ENCODE assay signal across 9 mouse cellular contexts in genomic region chr1:157101122-157101865, GRCm38 (mm10). TPM values are rescaled to one million over a fixed set of nuclear protein-coding genes. Genes with fewer than 3 reads are reported as not detected.
A peak's percentile ranks its signal among the peaks of the same experiment; 100 is the strongest.
DNase-seq lines count a peak whose midpoint lies in the region; ATAC-seq and TF ChIP-seq lines count a peak whose summit lies in the region.
"Had no signal": no experiment of that assay in that cellular context is flagged by ENCODE, and none has a peak within 500 bp of the region (broad histone marks: within the 10 kb centered on the region; RNA-seq: fewer than 3 reads in every experiment).

No protein-coding gene starts in this region.

- no peak for TF ChIP-seq CTCF in lung, postnatal 0 days (IDR thresholded peaks at IDR 0.05)

- no peaks in the 10 kb centered on the region for H3K27me3 ChIP-seq in intestine, embryonic 16.5 days (replicated peaks; ENCODE audit: control insufficient read depth, insufficient read depth, low read length)
- H3K27me3 ChIP-seq in lung, postnatal 0 days (replicated peaks; ENCODE audit: insufficient read depth, low read length), result no peaks in the 10 kb centered on the region
- H3K27me3 ChIP-seq: Patski had no signal

- H3K36me3 ChIP-seq in intestine, embryonic 16.5 days (ENCODE audit: control insufficient read depth, insufficient read depth, low read length), result no peaks in the 10 kb centered on the region
- H3K36me3 ChIP-seq in lung, postnatal 0 days (ENCODE audit: insufficient read depth, low read length), result no peaks in the 10 kb centered on the region

- intact Hi-C loops in gastrocnemius, postnatal 36 days (cut with DNase I), result no loop called here
- intact Hi-C loops in left cerebral cortex, postnatal 25 days (cut with DNase I), result no loop called here

- peak overlapping the region; percentile 52 for H3K4me2 ChIP-seq in intestine, embryonic 16.5 days (ENCODE audit: low read depth, low read length)
- peak overlapping the region; percentile 47 for H3K4me2 ChIP-seq in lung, postnatal 0 days (replicated peaks; ENCODE audit: low read depth, low read length)

- H3K4me1 ChIP-seq in brown adipose tissue, adult 24 weeks (ENCODE audit: control insufficient read depth, insufficient read depth, insufficient read length, low read length), result no peaks in the 10 kb centered on the region
- H3K4me1 ChIP-seq in intestine, embryonic 16.5 days (ENCODE audit: control insufficient read depth, insufficient read depth, low read length), result no peaks in the 10 kb centered on the region; the same call in 1 of the 2 replicates
- H3K4me1 ChIP-seq in lung, postnatal 0 days (ENCODE audit: insufficient read depth, low read depth, low read length), result no peaks in the 10 kb centered on the region

- WGBS in intestine, embryonic 16.5 days, result 15% methylated on average over 19 of the region's 19 CpGs
- WGBS in lung, postnatal 0 days, result 14% methylated on average over 19 of the region's 19 CpGs

- no peak overlapping the region for H3K27ac ChIP-seq in brown adipose tissue, adult 24 weeks (replicated peaks; ENCODE audit: low read depth, low read length)
- no peak overlapping the region for H3K27ac ChIP-seq in intestine, embryonic 16.5 days (ENCODE audit: low read length)
- H3K27ac ChIP-seq in lung, postnatal 0 days (ENCODE audit: low read length), result no peak overlapping the region

- H3K4me3 ChIP-seq in brown adipose tissue, adult 24 weeks (ENCODE audit: insufficient read depth, low read depth, low read length), result peak overlapping the region; percentile 26
- peak overlapping the region; percentile 31 for H3K4me3 ChIP-seq in intestine, embryonic 16.5 days (ENCODE audit: low read length)
- peak overlapping the region; percentile 8; the same call in 1 of the 2 replicates for H3K4me3 ChIP-seq in lung, postnatal 0 days (ENCODE audit: low read depth, low read length)

- DNase-seq in gastrocnemius, adult 18-20 months (ENCODE audit: low spot score), result peak; percentile 23
- no peak for DNase-seq in gastrocnemius, postnatal 36 days
- peak; percentile 97 for DNase-seq in heart, adult 11 months
- peak; percentile 79 for DNase-seq in lung, postnatal 0 days (ENCODE audit: low spot score)
- DNase-seq in retina, embryonic 14.5 days (ENCODE audit: low spot score), result peak; percentile 70
- DNase-seq in left cerebral cortex, postnatal 25 days (ENCODE audit: low spot score in 2 of 2), result no peak

- no peaks in the 10 kb centered on the region for H3K9me3 ChIP-seq in intestine, embryonic 16.5 days (ENCODE audit: control insufficient read depth, low read length)
- H3K9me3 ChIP-seq in lung, postnatal 0 days (ENCODE audit: low read length), result no peaks in the 10 kb centered on the region

- no peak for TF ChIP-seq EP300 in lung, postnatal 0 days (IDR thresholded peaks at IDR 0.05)

- ATAC-seq in intestine, embryonic 16.5 days, result peak; percentile 86
- ATAC-seq in lung, postnatal 0 days, result peak; percentile 80
- ATAC-seq: Patski had no signal

- H3K9ac ChIP-seq in intestine, embryonic 16.5 days (ENCODE audit: low read depth, low read length), result peak overlapping the region; percentile 36; the same call in 1 of the 2 replicates
- no peak overlapping the region for H3K9ac ChIP-seq in lung, postnatal 0 days (replicated peaks; ENCODE audit: low read depth)

RNA-seq across cellular contexts. Expression of gene Tex35, which starts 7.2 kb away (rescaled TPM):
- not detected for total RNA-seq in gastrocnemius, adult 18-20 months (2021)
- total RNA-seq in gastrocnemius, postnatal 36 days (2021), result not detected
- polyA plus RNA-seq in brown adipose tissue, adult 24 weeks (2012; ENCODE audit: insufficient read depth, insufficient read length, missing spikeins), result not detected in 2 replicates
- not detected in 2 replicates for polyA plus RNA-seq in intestine, embryonic 16.5 days (2015; fragmentation: Nextera tagmentation; extraction: Ambion mirVana)
- polyA plus RNA-seq in lung, postnatal 0 days (2015; fragmentation: Nextera tagmentation; extraction: Ambion mirVana), result not detected in 2 replicates
- total RNA-seq in left cerebral cortex, postnatal 25 days (2021), result not detected

Comparison
In these comparisons a context has a peak if more than half of its experiments do, and no peak if none do; other contexts are left out.
1. DNase-seq: peak in gastrocnemius, adult 18-20 months (single experiment), heart, adult 11 months (single experiment), lung, postnatal 0 days (single experiment) and retina, embryonic 14.5 days (single experiment); none in gastrocnemius, postnatal 36 days (0 of 2) and left cerebral cortex, postnatal 25 days (0 of 2).
2. Peak in every context shown above with its lines, with median percentiles within 50 percentile points of each other: H3K4me3 ChIP-seq.